Mouse (Mus musculus): ENCODE results near the gene Tex52.

The Tex52 gene

GRCm38 (mm10) chr6:128427571-128427970 is 52.3 kb downstream of the Tex52 start:
- DNase-seq (ENCODE audit: extremely low spot score, low spot score) = no peak

GRCm38 (mm10) chr6:128429300-128429699 is 54.0 kb downstream of the Tex52 start:
- DNase-seq (ENCODE audit: extremely low spot score, low spot score) = no peak

- no peak for DNase-seq (ENCODE audit: extremely low spot score, low spot score)
These were observed 54.6 kb downstream of the Tex52 start for GRCm38 (mm10) chr6:128429826-128430225.

- no peak for DNase-seq (ENCODE audit: extremely low spot score, low spot score)
These were observed 57.2 kb downstream of the Tex52 start for GRCm38 (mm10) chr6:128432356-128432915.

GRCm38 (mm10) chr6:128433566-128433965 is 58.3 kb downstream of the Tex52 start:
- DNase-seq (ENCODE audit: extremely low spot score, low spot score) = no peak

All from neural tube, embryonic 10.5 days (tissue).